ENCODE assay signal across 10 mouse cellular contexts in genomic region chr10:125996989-125997388, GRCm38 (mm10). TPM values are rescaled to one million over a fixed set of nuclear protein-coding genes. Genes with fewer than 3 reads are reported as not detected.
DNase-seq lines count a peak whose midpoint lies in the region; ATAC-seq and TF ChIP-seq lines count a peak whose summit lies in the region.
"Had no signal": no experiment of that assay in that cellular context is flagged by ENCODE, and none has a peak within 500 bp of the region (broad histone marks: within the 10 kb centered on the region; RNA-seq: fewer than 3 reads in every experiment).

No protein-coding gene starts in this region.

- no peaks in the 10 kb centered on the region for H3K9me3 ChIP-seq in embryonic facial prominence, embryonic 12.5 days
- H3K9me3 ChIP-seq in embryonic facial prominence, embryonic 10.5 days: no peaks in the 10 kb centered on the region
- no peaks in the 10 kb centered on the region for H3K9me3 ChIP-seq in forebrain, embryonic 14.5 days (replicated peaks; ENCODE audit: control insufficient read depth, low read length)
- H3K9me3 ChIP-seq in midbrain, embryonic 11.5 days (ENCODE audit: control insufficient read depth, low read length): no peaks in the 10 kb centered on the region

- TF ChIP-seq POLR2A in brain, embryonic 14.5 days (IDR thresholded peaks at IDR 0.05; ENCODE audit: borderline replicate concordance, extremely low read depth, insufficient read depth, insufficient read length, poor library complexity, severe bottlenecking): no peak

- H3K4me3 ChIP-seq in embryonic facial prominence, embryonic 12.5 days: no peak overlapping the region
- no peak overlapping the region for H3K4me3 ChIP-seq in embryonic facial prominence, embryonic 10.5 days
- no peak overlapping the region for H3K4me3 ChIP-seq in forebrain, embryonic 14.5 days (ENCODE audit: low read depth, low read length)
- H3K4me3 ChIP-seq in midbrain, embryonic 11.5 days (ENCODE audit: low read depth, low read length): no peak overlapping the region
- no peak overlapping the region for H3K4me3 ChIP-seq in left cerebral cortex, adult 2 months

- peaks cover 16% of the 10 kb centered on the region for H3K4me1 ChIP-seq in embryonic facial prominence, embryonic 12.5 days
- H3K4me1 ChIP-seq in embryonic facial prominence, embryonic 10.5 days: peaks cover 14% of the 10 kb centered on the region
- peaks cover 12% of the 10 kb centered on the region; the same call in 1 of the 2 replicates for H3K4me1 ChIP-seq in forebrain, embryonic 14.5 days (ENCODE audit: control insufficient read depth, insufficient read depth, low read length)
- H3K4me1 ChIP-seq in midbrain, embryonic 11.5 days (ENCODE audit: control insufficient read depth, insufficient read depth, low read length): peaks cover 7% of the 10 kb centered on the region; the same call in 1 of the 2 replicates

- 73% methylated on average over 9 of the region's 9 CpGs for WGBS in embryonic facial prominence, embryonic 12.5 days
- 79% methylated on average over 9 of the region's 9 CpGs for WGBS in embryonic facial prominence, embryonic 10.5 days
- 8% methylated on average over 9 of the region's 9 CpGs for WGBS in forebrain, embryonic 14.5 days
- 33% methylated on average over 9 of the region's 9 CpGs for WGBS in midbrain, embryonic 11.5 days

- no peak for TF ChIP-seq CTCF in brain, embryonic 14.5 days (IDR thresholded peaks at IDR 0.05; ENCODE audit: borderline replicate concordance, extremely low read depth, insufficient read depth, insufficient read length)
- TF ChIP-seq CTCF in left cerebral cortex, adult 2 months (IDR thresholded peaks at IDR 0.05): no peak

- ATAC-seq in embryonic facial prominence, embryonic 12.5 days (ENCODE audit: insufficient number of reproducible peaks, insufficient read depth, low FRiP score, low TSS enrichment): no peak
- peak; percentile 85 for ATAC-seq in forebrain, embryonic 14.5 days
- ATAC-seq in midbrain, embryonic 11.5 days (ENCODE audit: low FRiP score): peak; percentile 54; the same call in 1 of the 2 replicates

- DNase-seq in embryonic facial prominence, embryonic 10.5 days (ENCODE audit: low spot score): no peak
- peak; percentile 96 for DNase-seq in brain, embryonic 14.5 days (ENCODE audit: low read depth)
- peak; percentile 93 for DNase-seq in forebrain, embryonic 14.5 days (ENCODE audit: low spot score)
- no peak for DNase-seq in midbrain, embryonic 11.5 days (ENCODE audit: low spot score, missing footprints)
- DNase-seq in frontal cortex, postnatal 25 days (ENCODE audit: low spot score in 2 of 2): no peak
- no peak for DNase-seq in left cerebral cortex, adult 2 months (ENCODE audit: extremely low spot score in 1 of 2, low spot score in 2 of 2)
- DNase-seq in liver: no peak
- DNase-seq: lung, postnatal 14 days; thymus, postnatal 36 days had no signal

- 0 out of 2 replicates have a peak overlapping the region, but pooled peaks have one; percentile 11 for H3K27ac ChIP-seq in embryonic facial prominence, embryonic 12.5 days
- H3K27ac ChIP-seq in embryonic facial prominence, embryonic 10.5 days (replicated peaks): no peak overlapping the region
- no peak overlapping the region for H3K27ac ChIP-seq in forebrain, embryonic 14.5 days (ENCODE audit: low read depth, low read length)
- H3K27ac ChIP-seq in midbrain, embryonic 11.5 days (ENCODE audit: low read depth, low read length): no peak overlapping the region
- no peak overlapping the region for H3K27ac ChIP-seq in left cerebral cortex, adult 2 months

- no peaks in the 10 kb centered on the region for H3K27me3 ChIP-seq in embryonic facial prominence, embryonic 12.5 days
- H3K27me3 ChIP-seq in embryonic facial prominence, embryonic 10.5 days (replicated peaks; ENCODE audit: low read depth, poor library complexity, severe bottlenecking): no peaks in the 10 kb centered on the region
- H3K27me3 ChIP-seq in forebrain, embryonic 14.5 days (replicated peaks; ENCODE audit: control insufficient read depth, insufficient read depth, low read length): peaks cover 9% of the 10 kb centered on the region; the same call in 1 of the 2 replicates
- no peaks in the 10 kb centered on the region for H3K27me3 ChIP-seq in midbrain, embryonic 11.5 days (ENCODE audit: control insufficient read depth, insufficient read depth, low read length)

- H3K36me3 ChIP-seq in embryonic facial prominence, embryonic 12.5 days: peaks cover 54% of the 10 kb centered on the region
- peaks cover 85% of the 10 kb centered on the region for H3K36me3 ChIP-seq in embryonic facial prominence, embryonic 10.5 days (replicated peaks)
- H3K36me3 ChIP-seq in forebrain, embryonic 14.5 days (ENCODE audit: control insufficient read depth, insufficient read depth, low read length): no peaks in the 10 kb centered on the region
- H3K36me3 ChIP-seq in midbrain, embryonic 11.5 days (ENCODE audit: control insufficient read depth, insufficient read depth, low read length): peaks cover 6% of the 10 kb centered on the region

- H3K9ac ChIP-seq in embryonic facial prominence, embryonic 12.5 days: no peak overlapping the region
- H3K9ac ChIP-seq in forebrain, embryonic 14.5 days (ENCODE audit: low read length): no peak overlapping the region
- H3K9ac ChIP-seq in midbrain, embryonic 11.5 days (ENCODE audit: low read length): no peak overlapping the region

- intact Hi-C loops in left cerebral cortex, adult 2 months (cut with DNase I): loop anchor here (5.0 kb wide), 1 partner anchor 210 kb away; no protein-coding TSS in a partner anchor

- H3K4me2 ChIP-seq in embryonic facial prominence, embryonic 12.5 days (replicated peaks): no peak overlapping the region
- no peak overlapping the region for H3K4me2 ChIP-seq in forebrain, embryonic 14.5 days (ENCODE audit: low read length)
- H3K4me2 ChIP-seq in midbrain, embryonic 11.5 days: no peak overlapping the region

RNA-seq across cellular contexts. Expression of gene Lrig3, which starts 31.0 kb away (rescaled TPM):
- 49.5 and 53.2 TPM in 2 replicates for polyA plus RNA-seq in embryonic facial prominence, embryonic 12.5 days (2016; fragmentation: Nextera tagmentation; extraction: Ambion mirVana)
- polyA plus RNA-seq in embryonic facial prominence, embryonic 10.5 days (2016; fragmentation: Nextera tagmentation; extraction: Ambion mirVana): 22.4 and 28.2 TPM in 2 replicates
- 5.8 and 8.0 TPM in 2 replicates for polyA plus RNA-seq in brain, embryonic 14.5 days (2012; rRNA removed)
- 2.1 and 2.5 TPM in 2 replicates for polyA plus RNA-seq in forebrain, embryonic 14.5 days (2014; fragmentation: Nextera tagmentation; extraction: Ambion mirVana)
- polyA plus RNA-seq in midbrain, embryonic 11.5 days (2014; fragmentation: Nextera tagmentation; extraction: Ambion mirVana): 9.2 and 9.5 TPM in 2 replicates
- total RNA-seq in left cerebral cortex, adult 2 months (2021): 1 to 10 TPM; 2.5 to 3.0 TPM

Comparison
In these comparisons a context has a peak if more than half of its experiments do, and no peak if none do; other contexts are left out.
1. DNase-seq: peak in brain, embryonic 14.5 days (single experiment) and forebrain, embryonic 14.5 days (single experiment); none in embryonic facial prominence, embryonic 10.5 days (single experiment), midbrain, embryonic 11.5 days (single experiment), frontal cortex, postnatal 25 days (0 of 2), left cerebral cortex, adult 2 months (0 of 2) and liver (single experiment).